ENCODE assay signal across 9 mouse cellular contexts in the genomic region with DNA sequence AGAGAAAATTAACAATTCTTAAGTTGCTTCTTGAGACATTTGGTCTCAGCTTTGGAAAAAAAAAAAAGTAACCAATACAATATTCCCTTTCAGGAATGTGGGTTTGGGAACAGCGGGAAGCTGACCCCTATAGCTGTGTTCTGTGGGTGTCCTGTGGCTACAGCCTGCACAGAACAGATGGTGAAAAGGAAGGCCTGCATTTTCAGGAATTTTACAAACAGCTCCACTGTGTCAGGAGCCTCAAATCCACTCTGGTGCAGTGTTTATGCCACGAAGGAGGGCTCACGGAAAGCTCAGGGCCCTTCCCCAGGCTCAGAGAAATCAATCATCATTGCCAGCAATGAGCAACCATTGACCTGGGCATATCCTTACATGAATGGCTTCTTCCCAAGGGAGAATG. TPM values are rescaled to one million over a fixed set of nuclear protein-coding genes. Genes with fewer than 3 reads are reported as not detected.
DNase-seq lines count a peak whose midpoint lies in the region; ATAC-seq and TF ChIP-seq lines count a peak whose summit lies in the region.
"Had no signal": no experiment of that assay in that cellular context is flagged by ENCODE, and none has a peak within 500 bp of the region (broad histone marks: within the 10 kb centered on the region; RNA-seq: fewer than 3 reads in every experiment).

No protein-coding gene starts in this region.

- H3K27ac ChIP-seq in forebrain, embryonic 10.5 days, result peak overlapping the region; percentile 48; the same call in 1 of the 2 replicates
- no peak overlapping the region for H3K27ac ChIP-seq in forebrain, embryonic 13.5 days
- no peak overlapping the region for H3K27ac ChIP-seq in lung, embryonic 14.5 days (ENCODE audit: low read depth)
- H3K27ac ChIP-seq in hindbrain, embryonic 12.5 days, result no peak overlapping the region
- H3K27ac ChIP-seq in midbrain, postnatal 0 days (ENCODE audit: low read depth, low read length), result peak overlapping the region; percentile 26; the same call in 1 of the 2 replicates

- WGBS in forebrain, embryonic 10.5 days, result 47% methylated on average over 3 of the region's 3 CpGs
- 42% methylated on average over 3 of the region's 3 CpGs for WGBS in forebrain, embryonic 13.5 days
- 41% methylated on average over 3 of the region's 3 CpGs for WGBS in lung, embryonic 14.5 days
- 36% methylated on average over 3 of the region's 3 CpGs for WGBS in hindbrain, embryonic 12.5 days
- WGBS in midbrain, postnatal 0 days, result 43% methylated on average over 3 of the region's 3 CpGs

- TF ChIP-seq CTCF in lung, embryonic 14.5 days (IDR thresholded peaks at IDR 0.05; ENCODE audit: low read depth), result no peak
- TF ChIP-seq CTCF in midbrain, postnatal 0 days (IDR thresholded peaks at IDR 0.05), result no peak

- H3K9ac ChIP-seq in forebrain, embryonic 13.5 days, result no peak overlapping the region
- H3K9ac ChIP-seq in lung, embryonic 14.5 days, result no peak overlapping the region
- no peak overlapping the region for H3K9ac ChIP-seq in hindbrain, embryonic 12.5 days
- H3K9ac ChIP-seq in midbrain, postnatal 0 days (replicated peaks; ENCODE audit: low read length, poor library complexity, severe bottlenecking), result no peak overlapping the region

- peak overlapping the region; percentile 33 for H3K4me3 ChIP-seq in forebrain, embryonic 10.5 days
- H3K4me3 ChIP-seq in forebrain, embryonic 13.5 days, result no peak overlapping the region
- H3K4me3 ChIP-seq in lung, embryonic 14.5 days (ENCODE audit: low read depth, low read length), result no peak overlapping the region
- H3K4me3 ChIP-seq in hindbrain, embryonic 12.5 days, result no peak overlapping the region
- H3K4me3 ChIP-seq in midbrain, postnatal 0 days (ENCODE audit: low read depth, low read length), result no peak overlapping the region
- H3K4me3 ChIP-seq: megakaryocyte, embryonic 14.5 days had no signal

- no peaks in the 10 kb centered on the region for H3K27me3 ChIP-seq in forebrain, embryonic 10.5 days (ENCODE audit: poor library complexity, severe bottlenecking)
- H3K27me3 ChIP-seq in forebrain, embryonic 13.5 days, result no peaks in the 10 kb centered on the region
- no peaks in the 10 kb centered on the region for H3K27me3 ChIP-seq in lung, embryonic 14.5 days (ENCODE audit: insufficient read depth, low read length)
- H3K27me3 ChIP-seq in hindbrain, embryonic 12.5 days, result no peaks in the 10 kb centered on the region
- no peaks in the 10 kb centered on the region for H3K27me3 ChIP-seq in midbrain, postnatal 0 days (ENCODE audit: insufficient read depth, low read length)

- H3K36me3 ChIP-seq in forebrain, embryonic 10.5 days (replicated peaks), result no peaks in the 10 kb centered on the region
- H3K36me3 ChIP-seq in forebrain, embryonic 13.5 days (ENCODE audit: poor library complexity, severe bottlenecking), result no peaks in the 10 kb centered on the region
- no peaks in the 10 kb centered on the region for H3K36me3 ChIP-seq in lung, embryonic 14.5 days (ENCODE audit: insufficient read depth)
- H3K36me3 ChIP-seq in hindbrain, embryonic 12.5 days, result no peaks in the 10 kb centered on the region
- H3K36me3 ChIP-seq in midbrain, postnatal 0 days (ENCODE audit: insufficient read depth, low read length), result no peaks in the 10 kb centered on the region

- H3K4me2 ChIP-seq in forebrain, embryonic 13.5 days, result no peak overlapping the region
- peak overlapping the region; percentile 44 for H3K4me2 ChIP-seq in lung, embryonic 14.5 days
- H3K4me2 ChIP-seq in hindbrain, embryonic 12.5 days (replicated peaks), result peak overlapping the region; percentile 21
- no peak overlapping the region for H3K4me2 ChIP-seq in midbrain, postnatal 0 days (ENCODE audit: low read depth, low read length, poor library complexity, severe bottlenecking)

- no peak for ATAC-seq in forebrain, embryonic 13.5 days
- ATAC-seq in lung, embryonic 14.5 days (ENCODE audit: insufficient read depth), result no peak
- no peak for ATAC-seq in hindbrain, embryonic 12.5 days (ENCODE audit: low FRiP score)
- no peak for ATAC-seq in midbrain, postnatal 0 days (ENCODE audit: low FRiP score)

- no peak for DNase-seq in forebrain, embryonic 10.5 days (ENCODE audit: extremely low spot score, low spot score)
- DNase-seq in lung, embryonic 14.5 days, result no peak
- no peak for DNase-seq in lung, postnatal 4 days
- no peak for DNase-seq in midbrain, postnatal 0 days (ENCODE audit: low spot score)
- no peak for DNase-seq in testis, postnatal 10 days (ENCODE audit: low spot score)
- DNase-seq in layer of hippocampus, adult 11-12 months (ENCODE audit: low spot score), result no peak

- H3K9me3 ChIP-seq in forebrain, embryonic 10.5 days, result no peaks in the 10 kb centered on the region
- H3K9me3 ChIP-seq in forebrain, embryonic 13.5 days (replicated peaks), result no peaks in the 10 kb centered on the region
- no peaks in the 10 kb centered on the region for H3K9me3 ChIP-seq in lung, embryonic 14.5 days (ENCODE audit: low read depth, low read length)
- H3K9me3 ChIP-seq in hindbrain, embryonic 12.5 days (replicated peaks), result no peaks in the 10 kb centered on the region
- H3K9me3 ChIP-seq in midbrain, postnatal 0 days (ENCODE audit: low read length), result no peaks in the 10 kb centered on the region
- H3K9me3 ChIP-seq: megakaryocyte, embryonic 14.5 days had no signal

- H3K4me1 ChIP-seq in forebrain, embryonic 10.5 days, result peaks cover 24% of the 10 kb centered on the region
- peaks cover 10% of the 10 kb centered on the region for H3K4me1 ChIP-seq in forebrain, embryonic 13.5 days
- H3K4me1 ChIP-seq in lung, embryonic 14.5 days (ENCODE audit: insufficient read depth), result peaks cover 3% of the 10 kb centered on the region; the same call in 1 of the 2 replicates
- peaks cover 11% of the 10 kb centered on the region for H3K4me1 ChIP-seq in hindbrain, embryonic 12.5 days
- H3K4me1 ChIP-seq in midbrain, postnatal 0 days (ENCODE audit: insufficient read depth, low read length), result peaks cover 3% of the 10 kb centered on the region

RNA-seq across cellular contexts. Expression of gene Anxa4, which starts 21.5 kb away (rescaled TPM):
- 4.2 TPM in 2 replicates for polyA plus RNA-seq in forebrain, embryonic 10.5 days (2016; fragmentation: Nextera tagmentation; extraction: Ambion mirVana)
- polyA plus RNA-seq in forebrain, embryonic 13.5 days (2015; fragmentation: Nextera tagmentation; extraction: Ambion mirVana), result 2.9 and 3.2 TPM in 2 replicates
- 90.4 and 100 TPM in 2 replicates for polyA plus RNA-seq in lung, embryonic 14.5 days (2014; fragmentation: Nextera tagmentation; extraction: Ambion mirVana)
- 9.9 and 11.3 TPM in 2 replicates for polyA plus RNA-seq in hindbrain, embryonic 12.5 days (2016; fragmentation: Nextera tagmentation; extraction: Ambion mirVana)
- 3.6 and 3.9 TPM in 2 replicates for total RNA-seq in midbrain, postnatal 0 days (2014; rRNA removed)
- polyA plus RNA-seq in midbrain, postnatal 0 days (2015; fragmentation: Nextera tagmentation; extraction: Ambion mirVana), result 5.0 and 5.7 TPM in 2 replicates

RNA-seq across cellular contexts. Expression of gene Aak1, which starts 34.4 kb away (rescaled TPM):
- polyA plus RNA-seq in forebrain, embryonic 10.5 days (2016; fragmentation: Nextera tagmentation; extraction: Ambion mirVana), result 11.4 and 13.6 TPM in 2 replicates
- polyA plus RNA-seq in forebrain, embryonic 13.5 days (2015; fragmentation: Nextera tagmentation; extraction: Ambion mirVana), result 21.3 and 24.3 TPM in 2 replicates
- polyA plus RNA-seq in lung, embryonic 14.5 days (2014; fragmentation: Nextera tagmentation; extraction: Ambion mirVana), result 18.3 and 20.7 TPM in 2 replicates
- polyA plus RNA-seq in hindbrain, embryonic 12.5 days (2016; fragmentation: Nextera tagmentation; extraction: Ambion mirVana), result 37.0 and 47.6 TPM in 2 replicates
- 74.4 and 79.2 TPM in 2 replicates for total RNA-seq in midbrain, postnatal 0 days (2014; rRNA removed)
- polyA plus RNA-seq in midbrain, postnatal 0 days (2015; fragmentation: Nextera tagmentation; extraction: Ambion mirVana), result 29.1 and 41.8 TPM in 2 replicates

Comparison
In these comparisons a context has a peak if more than half of its experiments do, and no peak if none do; other contexts are left out.
1. H3K27ac ChIP-seq: peak in forebrain, embryonic 10.5 days (single experiment) and midbrain, postnatal 0 days (single experiment); none in forebrain, embryonic 13.5 days (single experiment), lung, embryonic 14.5 days (single experiment) and hindbrain, embryonic 12.5 days (single experiment).
2. H3K4me2 ChIP-seq: peak in lung, embryonic 14.5 days (single experiment) and hindbrain, embryonic 12.5 days (single experiment); none in forebrain, embryonic 13.5 days (single experiment) and midbrain, postnatal 0 days (single experiment).